Mouse (Mus musculus) G1E (cell line): ENCODE data around the gene Pde3a. TPM values are rescaled to one million over a fixed set of nuclear protein-coding genes. Genes with fewer than 3 reads are reported as not detected.

Source experiments
- ATAC-seq: 2 replicates; pipeline ENCODE4 v1.8.0; 2016; ENCODE audit warnings: mild to moderate bottlenecking; ENCODE audit not compliant: insufficient number of reproducible peaks, poor library complexity, low FRiP score, severe bottlenecking; ENCODE audit errors: extremely low read depth
- DNase-seq: peaks from one replicate; pipeline ENCODE4 v3.0.0; 2012; ENCODE audit warnings: low spot score
- H3K27me3 ChIP-seq: 2 replicates; pipeline ENCODE4 v1.6.1; 2012; ENCODE audit warnings: mild to moderate bottlenecking, low read length, inconsistent platforms; ENCODE audit not compliant: insufficient read depth
- H3K36me3 ChIP-seq: replicated peaks from 2 replicates; pipeline ENCODE3; 2012; ENCODE audit warnings: mild to moderate bottlenecking, inconsistent platforms
- H3K4me1 ChIP-seq: 2 replicates; pipeline ENCODE4 v1.6.1; 2012; ENCODE audit warnings: low read depth, low read length, inconsistent platforms, mixed read lengths; ENCODE audit not compliant: insufficient read depth
- H3K4me3 ChIP-seq: 2 replicates; pipeline ENCODE4 v1.5.1; 2012; ENCODE audit warnings: low read depth, mild to moderate bottlenecking, inconsistent platforms, low read length, moderate library complexity, mixed read lengths
- H3K9me3 ChIP-seq: replicated peaks from 2 replicates; pipeline ENCODE4 v1.6.1; 2012; ENCODE audit warnings: inconsistent platforms
- CTCF ChIP-seq: IDR thresholded peaks from 2 replicates; pipeline ENCODE4 v1.5.1; 2012; ENCODE audit warnings: low read depth, low read length, inconsistent platforms, mixed read lengths
- GATA1 ChIP-seq: IDR thresholded peaks from 2 replicates; pipeline ENCODE4 v1.6.1; 2012; ENCODE audit warnings: borderline replicate concordance, low read length, inconsistent platforms, mixed read lengths
- GATA2 ChIP-seq: IDR thresholded peaks from 2 replicates; pipeline ENCODE4 v1.6.1; 2012; ENCODE audit warnings: low read depth, low read length, inconsistent platforms, borderline replicate concordance
- POLR2AphosphoS5 ChIP-seq: IDR thresholded peaks from 2 replicates; pipeline ENCODE4 v1.6.1; 2012; ENCODE audit warnings: low read depth, low read length, inconsistent platforms; ENCODE audit not compliant: insufficient replicate concordance
- TAL1 ChIP-seq: conservative IDR thresholded peaks from 2 replicates; pipeline ENCODE4 v1.6.1; 2012; ENCODE audit warnings: low read depth, low read length, inconsistent platforms, mixed read lengths
- polyA plus RNA-seq: library from polyadenylated mRNA; stranded (reverse); fragments of >175 nt; gene quantifications from 2 replicates; pipeline ENCODE4 v1.2.3, GENCODE M21; 2012
- total RNA-seq, 2 experiments: library from RNA; stranded (forward) in 1 of 2; stranded (reverse) in 1 of 2; fragments of 200-1000 nt in 1 of 2; fragments of >200 nt in 1 of 2; fragmentation: Nextera tagmentation in 1 of 2; gene quantifications; 2 replicates each; pipeline ENCODE4 v1.2.3; 2014 to 2017

Gene Pde3a
- total and polyA plus RNA-seq, 3 experiments = under 0.01 TPM; not detected in 2

DNA sequence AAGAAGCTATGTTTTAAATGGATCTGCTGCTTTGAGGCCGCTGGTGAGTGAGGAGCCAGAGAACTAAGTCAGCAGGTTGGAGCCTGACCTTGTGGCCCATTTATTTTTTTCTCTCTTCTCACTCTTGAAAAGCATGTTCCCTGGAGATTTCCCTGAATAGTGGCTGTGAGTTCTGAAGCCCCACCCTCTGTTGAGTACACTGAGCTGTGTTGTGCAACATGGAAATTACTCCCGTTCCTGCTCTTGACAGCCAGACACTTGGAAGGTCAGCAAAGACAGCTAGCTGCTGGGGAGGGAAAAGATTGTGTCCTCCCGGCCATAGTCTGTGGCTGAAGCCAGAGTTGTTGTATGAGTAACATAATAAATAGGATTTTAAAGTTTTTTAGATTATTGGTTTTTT, 84.2 kb downstream of the Pde3a start:
- TF ChIP-seq POLR2AphosphoS5 = no peak
- ATAC-seq (no peak), DNase-seq (no peak)
- H3K27me3 ChIP-seq = no peaks in the 10 kb centered on the region
- no peak overlapping the region for H3K4me3 ChIP-seq
- no peaks in the 10 kb centered on the region for H3K4me1 ChIP-seq
- no peaks in the 10 kb centered on the region for H3K36me3 ChIP-seq
- H3K9me3 ChIP-seq = peaks cover 23% of the 10 kb centered on the region

DNA sequence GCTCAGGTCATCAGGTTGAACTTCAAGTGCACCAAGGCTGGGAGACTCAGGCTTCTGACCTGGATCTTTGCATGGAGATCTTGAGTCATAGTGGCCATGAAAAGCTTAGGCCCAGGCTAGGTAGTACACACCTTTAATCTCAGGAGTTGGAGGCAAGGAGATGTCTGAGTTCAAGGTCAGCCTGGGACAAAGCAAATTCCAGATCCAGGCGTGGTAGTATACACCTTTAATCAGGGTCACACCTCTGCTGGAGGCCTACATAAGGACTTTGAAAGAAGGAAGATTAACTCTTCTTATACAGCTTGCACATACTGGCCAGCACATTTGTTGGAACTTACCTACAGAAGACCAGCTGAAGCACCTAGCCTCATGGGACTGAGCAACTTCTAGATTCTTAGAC, 86.8 kb downstream of the Pde3a start:
- TF ChIP-seq CTCF (no peak), GATA1 (no peak), TAL1 (no peak), GATA2 (no peak), POLR2AphosphoS5 (no peak)
- H3K27me3 ChIP-seq = no peaks in the 10 kb centered on the region
- DNase-seq (no peak), ATAC-seq (no peak)
- H3K4me1 ChIP-seq = no peaks in the 10 kb centered on the region
- no peak overlapping the region for H3K4me3 ChIP-seq
- no peaks in the 10 kb centered on the region for H3K36me3 ChIP-seq
- H3K9me3 ChIP-seq = peaks cover 22% of the 10 kb centered on the region

- Histone ChIP-seq H3K27me3 (no peaks in the 10 kb centered on the region), H3K4me3 (no peak overlapping the region), H3K9me3 (peaks cover 22% of the 10 kb centered on the region), H3K4me1 (no peaks in the 10 kb centered on the region), H3K36me3 (no peaks in the 10 kb centered on the region)
- TF ChIP-seq GATA1 (no peak), GATA2 (no peak), CTCF (no peak), TAL1 (no peak), POLR2AphosphoS5 (no peak)
- DNase-seq (no peak), ATAC-seq (no peak)
Measured at GRCm38 (mm10) chr6:141336438-141336837, 87.4 kb downstream of the Pde3a start.

DNA sequence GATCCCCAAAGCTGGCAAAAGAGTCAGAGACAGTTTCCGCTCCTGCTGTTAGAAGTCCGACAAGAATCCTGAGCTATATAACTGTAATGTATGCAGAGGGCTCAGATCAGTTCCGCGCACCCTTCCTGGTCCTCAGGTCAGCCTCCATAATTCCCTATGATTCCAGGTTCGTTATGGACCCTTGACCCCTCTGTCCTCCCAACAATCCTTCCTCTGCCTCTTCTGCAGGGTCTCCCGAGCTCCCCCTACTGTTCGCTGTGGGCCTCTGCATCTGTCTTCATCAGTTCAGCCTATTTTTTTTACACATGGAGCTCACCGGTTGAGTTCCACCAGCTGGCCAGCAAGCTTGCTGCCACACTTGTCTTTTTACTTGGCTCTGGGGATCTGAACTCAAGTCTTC, 88.6 kb downstream of the Pde3a start:
- Histone ChIP-seq H3K4me3 (no peak overlapping the region), H3K4me1 (no peaks in the 10 kb centered on the region), H3K27me3 (no peaks in the 10 kb centered on the region), H3K36me3 (no peaks in the 10 kb centered on the region), H3K9me3 (peaks cover 22% of the 10 kb centered on the region)
- ATAC-seq (no peak), DNase-seq (no peak)
- TF ChIP-seq GATA2 = no peak
- no peak for TF ChIP-seq GATA1
- no peak for TF ChIP-seq TAL1
- no peak for TF ChIP-seq POLR2AphosphoS5
- TF ChIP-seq CTCF = no peak

DNA sequence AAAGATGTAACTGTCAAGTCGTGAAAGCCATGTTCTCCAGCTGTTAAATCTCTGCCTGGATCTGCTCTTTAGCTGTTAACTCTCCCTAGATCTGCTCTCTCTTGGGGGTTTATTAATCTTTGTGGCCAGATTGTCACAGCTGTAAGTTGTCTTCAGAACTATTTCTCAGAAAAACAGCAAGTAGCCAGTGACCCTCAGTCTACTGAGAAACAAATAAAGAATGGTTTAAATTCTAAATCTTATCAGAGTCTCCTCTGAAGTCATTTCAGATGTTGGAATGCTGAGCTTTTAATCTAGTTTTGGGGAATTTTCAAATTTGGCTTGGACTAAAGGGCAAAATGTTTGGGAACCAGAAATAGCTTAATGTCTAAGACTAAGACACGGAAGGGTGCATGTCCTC, 92.3 kb downstream of the Pde3a start:
- no peak for DNase-seq
- TF ChIP-seq POLR2AphosphoS5 (no peak), GATA2 (no peak), TAL1 (no peak), CTCF (no peak), GATA1 (no peak)
- Histone ChIP-seq H3K27me3 (no peaks in the 10 kb centered on the region), H3K9me3 (peaks cover 20% of the 10 kb centered on the region), H3K36me3 (no peaks in the 10 kb centered on the region), H3K4me3 (no peak overlapping the region), H3K4me1 (no peaks in the 10 kb centered on the region)
- ATAC-seq = no peak

DNA sequence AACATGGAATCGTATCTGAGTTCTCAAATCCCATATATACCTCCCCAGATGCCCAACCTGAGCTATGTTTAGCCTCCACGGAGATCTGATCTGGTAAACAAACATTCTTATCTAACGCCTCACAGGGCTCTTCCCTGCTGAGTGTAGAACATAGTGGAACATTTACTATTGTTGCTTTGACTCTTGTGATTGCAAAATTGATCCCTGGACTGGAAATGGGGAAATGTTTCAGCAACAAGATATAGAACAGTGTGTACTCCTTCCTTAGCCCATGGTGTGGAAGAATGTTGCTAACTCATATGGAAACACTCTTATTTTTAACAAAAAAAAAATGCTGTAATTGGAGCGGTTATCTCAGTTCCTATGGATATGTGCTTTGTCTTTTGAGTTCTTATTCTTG, 98.8 kb downstream of the Pde3a start:
- Histone ChIP-seq H3K4me1 (no peaks in the 10 kb centered on the region), H3K4me3 (no peak overlapping the region), H3K27me3 (no peaks in the 10 kb centered on the region), H3K9me3 (peaks cover 16% of the 10 kb centered on the region), H3K36me3 (no peaks in the 10 kb centered on the region)
- no peak for DNase-seq
- no peak for ATAC-seq
- TF ChIP-seq TAL1 (no peak), GATA1 (no peak), CTCF (no peak), POLR2AphosphoS5 (no peak), GATA2 (no peak)

DNA sequence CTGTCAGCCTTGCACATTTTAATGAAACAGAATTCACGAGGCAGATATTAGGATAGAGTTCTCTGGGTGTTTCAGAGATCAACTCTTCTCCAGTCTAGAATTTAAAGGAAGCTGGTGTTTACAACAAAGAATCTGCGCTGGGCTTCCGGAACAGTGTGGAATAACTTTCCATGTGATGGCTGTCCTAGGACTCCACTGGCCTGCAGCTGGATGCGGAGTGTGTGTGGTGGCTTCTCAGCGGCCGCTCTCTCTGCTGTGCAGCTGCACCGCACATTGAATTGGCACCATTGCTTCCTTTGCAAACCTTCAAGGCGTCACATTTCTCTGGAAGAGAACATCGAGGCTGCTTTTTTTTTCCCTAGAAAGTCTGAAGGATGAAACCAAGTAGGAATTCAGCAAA, 99.5 kb downstream of the Pde3a start:
- Histone ChIP-seq H3K4me1 (no peaks in the 10 kb centered on the region), H3K9me3 (peaks cover 18% of the 10 kb centered on the region), H3K27me3 (no peaks in the 10 kb centered on the region), H3K4me3 (no peak overlapping the region), H3K36me3 (no peaks in the 10 kb centered on the region)
- ATAC-seq (no peak), DNase-seq (no peak)
- no peak for TF ChIP-seq POLR2AphosphoS5
- TF ChIP-seq GATA2 = no peak
- no peak for TF ChIP-seq CTCF
- TF ChIP-seq TAL1 = no peak
- no peak for TF ChIP-seq GATA1
